Mouse (Mus musculus): ENCODE data around the gene Olfr142.
"Not testable (repeated sequence)": the region's sequence is repeated elsewhere in the genome, so short reads cannot be mapped to it uniquely, and the experiment has no call there.

GRCm38 (mm10) chr2:90224393-90224792 is 33.0 kb downstream of the Olfr142 start, which contains the start of gene Olfr1506:
- TF ChIP-seq CTCF (IDR thresholded peaks at IDR 0.05; ENCODE audit: low read depth, low read length); EP300 (IDR thresholded peaks at IDR 0.05; ENCODE audit: insufficient read depth, low read depth, low read length); POLR2A (IDR thresholded peaks at IDR 0.05; ENCODE audit: insufficient read depth, low read length): not testable (repeated sequence)
